Mouse (Mus musculus) T-cell, adult 2 months (primary cell): ENCODE results near the gene Med16.

ENCODE experiments used
- DNase-seq: peaks from one replicate; pipeline ENCODE4 v3.0.0; 2022; ENCODE audit warnings: low spot score

Gene Med16

DNA sequence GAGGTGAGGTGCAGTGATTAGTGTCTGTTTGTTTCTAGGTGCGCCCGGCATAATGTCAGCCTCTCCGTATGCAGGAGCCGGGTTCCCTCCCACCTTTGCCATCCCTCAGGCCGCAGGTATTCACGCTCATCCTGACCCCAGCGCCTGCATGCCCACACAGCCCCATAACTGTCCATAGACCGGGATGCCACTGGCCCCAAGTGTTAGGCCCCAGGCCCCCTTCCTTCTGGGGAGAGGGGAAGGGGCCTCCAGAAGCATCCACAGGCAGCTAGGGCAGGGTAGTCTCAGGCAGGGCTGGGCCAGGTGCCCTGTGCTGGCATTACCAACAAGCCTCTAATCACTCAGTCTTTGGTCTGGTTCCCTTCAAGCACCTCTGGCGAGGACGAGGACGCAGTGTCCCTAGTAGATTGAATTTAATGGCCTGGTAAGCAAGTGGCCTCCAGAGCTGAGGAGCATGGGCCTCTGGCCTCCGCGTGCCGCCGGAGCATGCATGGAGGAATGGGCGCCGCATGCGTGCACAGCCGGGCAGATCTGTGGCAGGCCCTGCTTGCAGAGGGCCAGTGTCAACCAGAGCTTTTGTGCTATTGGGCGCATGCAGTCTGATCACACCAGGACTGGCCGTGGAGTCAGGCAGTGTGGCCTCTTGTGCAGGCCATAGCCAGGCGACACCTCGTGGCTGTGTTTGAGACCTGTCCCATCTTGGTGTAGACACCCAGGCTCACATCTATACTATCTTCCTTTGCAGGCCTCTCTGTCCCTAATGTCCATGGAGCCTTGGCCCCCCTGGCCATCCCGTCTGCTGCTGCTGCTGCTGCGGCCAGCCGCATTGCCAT lies 48.4 kb downstream of the Med16 start:
- DNase-seq: no peak

DNA sequence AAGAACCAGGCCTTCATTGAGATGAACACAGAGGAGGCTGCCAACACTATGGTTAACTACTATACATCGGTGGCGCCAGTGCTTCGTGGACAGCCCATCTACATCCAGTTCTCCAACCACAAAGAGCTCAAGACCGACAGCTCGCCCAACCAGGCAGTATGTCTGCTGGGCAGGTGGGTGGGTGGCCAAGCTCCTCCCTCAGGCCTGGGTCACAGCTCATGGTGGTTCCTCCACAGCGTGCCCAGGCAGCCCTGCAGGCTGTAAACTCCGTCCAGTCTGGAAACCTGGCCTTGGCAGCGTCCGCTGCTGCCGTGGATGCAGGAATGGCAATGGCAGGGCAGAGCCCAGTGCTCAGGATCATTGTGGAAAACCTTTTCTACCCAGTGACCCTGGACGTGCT lies 49.6 kb downstream of the Med16 start:
- DNase-seq: no peak

DNA sequence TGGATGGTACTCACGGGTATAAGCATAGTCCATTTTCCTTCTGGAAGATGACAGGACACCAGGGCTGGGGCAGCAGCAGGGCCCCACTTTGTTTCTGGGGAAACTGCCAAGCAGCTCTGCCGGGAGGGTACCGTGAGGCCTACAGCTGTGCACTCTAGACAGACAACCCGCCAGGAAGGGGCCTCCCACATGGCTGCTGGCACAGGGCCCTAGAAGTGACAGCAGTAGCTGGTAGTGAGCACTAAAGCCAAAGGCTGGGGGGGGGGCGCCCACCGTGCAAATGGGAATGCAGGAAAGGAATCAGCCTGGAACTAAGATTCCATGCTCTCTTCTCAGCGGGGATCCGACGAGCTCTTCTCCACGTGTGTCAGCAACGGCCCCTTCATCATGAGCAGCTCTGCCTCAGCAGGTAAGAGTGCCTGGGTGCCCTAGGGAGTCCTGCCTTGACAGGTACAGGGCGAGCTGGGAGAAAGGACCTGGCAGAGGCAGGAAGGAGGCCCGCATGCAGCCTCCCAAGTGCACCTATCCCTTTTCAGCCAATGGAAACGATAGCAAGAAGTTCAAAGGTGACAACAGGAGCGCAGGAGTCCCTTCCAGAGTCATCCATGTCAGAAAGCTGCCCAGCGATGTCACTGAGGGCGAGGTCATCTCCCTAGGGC lies 50.2 kb downstream of the Med16 start:
- no peak for DNase-seq

DNA sequence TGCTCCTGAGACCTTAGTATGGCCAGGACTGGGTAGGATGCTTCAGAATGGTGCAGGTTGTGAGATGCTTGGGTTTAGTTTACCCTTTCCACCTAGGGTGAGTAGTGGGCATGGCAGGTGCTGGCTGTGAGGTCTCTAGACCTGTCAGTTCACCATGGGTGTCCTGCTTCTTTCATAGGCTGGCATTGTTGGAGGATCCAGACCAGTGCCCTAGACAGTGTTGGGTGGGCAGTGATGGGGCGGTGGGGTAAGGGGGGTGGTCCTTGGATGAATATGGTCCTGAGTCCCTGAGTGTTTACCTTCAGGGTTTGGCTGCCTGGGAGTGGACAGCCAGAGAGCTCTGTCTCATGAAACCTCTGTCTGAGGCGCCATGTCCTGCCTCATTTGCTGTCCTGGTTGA lies 50.8 kb downstream of the Med16 start:
- DNase-seq: no peak

DNA sequence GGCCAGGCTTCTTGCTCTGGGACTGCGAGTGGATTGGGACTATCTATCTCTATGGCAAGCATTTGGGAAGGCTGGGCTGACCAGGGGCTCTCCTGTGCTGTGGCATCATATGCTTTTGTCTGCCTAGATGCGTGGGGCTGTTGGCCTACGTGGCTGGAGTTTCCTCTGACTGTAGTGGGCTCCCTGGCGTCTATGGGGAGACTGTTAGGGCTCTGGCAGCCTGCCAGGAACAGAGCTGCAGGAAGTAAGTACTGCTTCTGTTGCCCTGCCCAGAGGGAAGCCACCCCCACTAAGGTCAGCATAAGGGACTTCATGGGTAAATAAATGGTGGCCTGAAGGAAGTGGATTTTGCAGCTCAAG lies 51.3 kb downstream of the Med16 start:
- peak; percentile 60 for DNase-seq

DNA sequence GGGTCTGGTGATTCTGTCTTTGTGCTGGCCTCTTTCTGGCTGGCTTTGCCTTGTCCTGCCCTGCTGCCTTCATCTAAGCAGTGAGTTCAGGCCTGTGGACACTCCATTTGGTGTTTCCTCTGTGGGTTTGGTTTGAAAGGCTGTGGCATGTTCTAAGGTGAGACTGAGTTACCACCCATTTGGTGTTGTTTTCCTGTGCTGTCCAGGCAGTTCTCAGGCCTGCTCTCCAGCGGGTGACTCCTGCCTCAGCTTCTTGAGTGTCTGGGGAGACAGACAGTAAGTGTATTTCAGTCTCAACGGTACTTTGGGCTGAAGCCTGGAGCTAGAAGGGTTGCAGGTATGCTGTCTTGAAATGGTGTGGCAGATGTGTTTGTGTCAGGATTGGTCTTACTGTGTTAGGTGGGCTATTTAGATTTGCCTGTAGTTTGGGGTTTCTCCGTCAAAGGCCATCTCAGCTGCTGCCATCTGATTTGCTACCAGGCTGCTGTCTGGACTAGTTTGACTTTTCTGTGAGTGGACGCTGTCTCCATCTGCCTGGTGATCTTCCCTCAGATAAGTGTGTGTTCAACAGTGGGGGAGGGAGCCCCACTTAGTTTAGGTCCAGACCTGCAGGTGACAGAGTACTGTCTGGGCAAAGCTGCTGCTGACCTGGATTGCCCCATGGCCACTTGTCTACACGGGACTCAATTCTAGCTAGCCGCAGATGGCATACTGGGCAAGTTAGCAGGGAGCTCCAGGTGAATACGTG lies 51.8 kb downstream of the Med16 start:
- DNase-seq: no peak

DNA sequence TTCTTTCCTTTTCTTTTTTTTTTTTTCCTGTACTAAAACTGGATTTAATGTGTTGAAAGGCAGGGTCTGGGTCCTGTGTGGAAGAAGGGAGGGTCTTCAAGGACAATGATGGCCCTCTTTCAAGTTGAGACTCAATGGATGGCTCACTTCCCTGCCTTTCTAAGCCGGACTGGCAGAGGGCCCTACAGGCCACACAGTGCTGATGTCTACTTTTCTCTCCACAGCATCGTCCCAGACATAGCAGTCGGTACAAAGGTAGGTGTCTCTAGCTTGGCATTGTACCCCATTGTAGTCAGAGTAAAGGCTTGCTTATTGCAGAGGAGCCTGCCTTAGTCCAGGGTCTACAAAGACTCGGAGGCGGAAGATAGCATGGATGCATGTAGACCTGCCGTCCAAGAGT lies 52.4 kb downstream of the Med16 start:
- DNase-seq: no peak

DNA sequence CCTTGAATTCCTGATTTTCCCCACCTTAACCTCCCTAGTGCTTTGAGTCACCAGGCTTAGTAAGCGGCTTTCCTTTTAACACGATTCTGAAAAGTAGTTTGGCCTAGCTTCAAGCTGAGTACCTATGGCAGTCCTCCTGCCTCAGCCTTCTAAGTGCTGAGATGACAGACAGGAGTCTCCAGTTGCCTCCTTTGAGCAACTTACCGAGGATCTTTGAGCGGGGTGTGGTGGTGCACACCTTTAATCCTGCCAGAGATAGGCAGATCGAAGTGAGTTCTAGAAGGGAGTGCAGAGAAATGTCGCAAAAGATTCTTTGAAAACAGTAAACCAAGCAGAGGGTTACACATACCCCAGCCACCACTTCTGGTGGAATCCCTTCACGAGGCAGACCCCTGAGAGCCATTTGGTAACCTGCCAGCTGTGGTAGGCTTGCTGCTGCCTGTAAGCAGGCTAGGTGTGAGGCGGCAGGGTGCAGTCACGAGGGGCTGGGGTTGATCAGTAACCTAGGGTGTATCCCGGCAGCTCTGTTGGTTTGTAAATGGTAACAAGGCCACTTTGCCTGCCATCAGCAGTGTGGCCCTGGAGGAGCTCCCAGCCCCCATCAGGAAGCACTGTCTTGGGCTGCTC lies 53.1 kb downstream of the Med16 start:
- peak; percentile 70 for DNase-seq

DNA sequence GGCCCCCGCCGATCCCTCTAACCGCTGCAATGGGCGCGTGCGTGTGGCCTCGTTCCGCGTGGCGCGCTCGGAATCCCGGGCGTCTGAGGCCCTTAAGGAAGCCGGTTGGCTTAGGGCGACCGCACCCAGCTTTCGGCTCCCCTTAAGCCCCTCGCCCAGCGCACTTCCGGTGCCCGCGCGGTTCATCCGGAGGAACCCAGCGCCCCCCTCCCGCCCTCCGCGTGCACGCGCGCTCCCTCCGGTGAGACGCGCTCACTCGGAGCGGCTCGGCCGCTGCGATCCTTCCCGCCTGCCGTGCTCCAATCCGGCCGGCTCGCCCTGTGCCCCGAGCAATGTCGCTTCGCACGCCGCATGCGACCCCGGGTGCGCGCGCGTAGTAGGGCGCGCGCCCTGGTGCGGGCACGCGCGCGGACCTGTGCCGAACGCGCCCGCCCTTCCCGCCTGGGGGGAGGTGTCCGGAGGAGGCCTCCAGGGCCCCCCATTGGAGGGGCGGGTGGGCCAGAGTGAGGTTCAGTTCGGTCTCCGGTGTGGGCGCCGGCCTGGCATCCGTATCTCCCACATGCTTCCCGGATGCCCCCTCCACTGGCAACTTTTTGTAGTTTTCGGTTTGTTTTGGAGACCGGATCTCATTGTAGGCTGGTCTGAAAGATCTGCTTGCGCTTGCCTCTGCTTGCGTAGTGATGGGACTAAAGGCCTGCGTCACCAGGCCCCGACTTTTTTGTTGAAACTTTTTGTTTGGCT lies 53.8 kb downstream of the Med16 start:
- DNase-seq: peak; percentile 86

DNA sequence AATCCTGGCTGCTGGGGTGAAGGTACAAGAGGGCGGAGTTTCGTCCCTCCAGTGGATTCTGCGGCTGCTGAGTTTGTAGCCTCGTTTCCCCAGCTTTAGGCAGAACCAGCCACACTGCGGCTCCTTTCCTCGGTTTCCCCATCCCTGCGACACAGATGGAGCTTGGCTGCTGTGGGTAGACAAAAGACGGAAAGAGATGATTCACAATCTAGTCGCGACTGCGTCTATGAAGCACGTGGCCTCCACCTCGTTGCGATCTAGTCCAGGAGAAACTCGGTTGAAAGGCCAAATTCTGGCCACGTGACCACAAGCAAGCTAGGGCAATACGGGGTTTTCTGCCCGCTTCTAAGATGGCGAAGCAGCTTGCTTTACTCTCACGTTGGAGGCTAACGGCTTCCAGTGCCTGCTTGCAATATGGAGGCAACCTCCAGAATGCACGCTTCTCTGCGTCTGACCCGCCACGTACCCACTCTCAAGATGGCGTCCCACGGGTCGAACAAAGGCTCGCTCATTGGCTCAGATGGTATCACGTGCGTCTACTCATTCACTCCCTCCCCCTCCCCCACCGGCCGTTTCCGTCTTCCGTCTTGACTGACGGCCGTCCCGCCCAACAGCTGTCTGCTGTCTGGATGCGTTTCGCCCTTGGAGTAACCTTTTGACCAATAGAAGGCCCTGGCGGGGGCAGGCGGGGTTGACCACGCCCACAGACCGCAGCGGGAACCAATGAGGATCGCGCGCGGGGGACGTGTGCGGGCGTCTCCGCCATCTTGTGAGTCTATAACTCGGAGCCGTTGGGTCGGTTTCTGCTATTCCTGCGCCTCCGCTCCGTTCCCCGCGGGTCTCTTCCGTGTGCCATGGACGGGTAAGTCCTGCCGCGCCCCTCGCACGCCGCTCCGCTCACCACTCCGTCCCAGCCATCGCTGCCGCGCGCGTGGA lies 54.6 kb downstream of the Med16 start, which contains the start of gene Ptbp1:
TSS of gene Ptbp1 (plus strand) at position 568 of the 936 bp plus-strand sequence.
- peak; percentile 99 for DNase-seq

DNA sequence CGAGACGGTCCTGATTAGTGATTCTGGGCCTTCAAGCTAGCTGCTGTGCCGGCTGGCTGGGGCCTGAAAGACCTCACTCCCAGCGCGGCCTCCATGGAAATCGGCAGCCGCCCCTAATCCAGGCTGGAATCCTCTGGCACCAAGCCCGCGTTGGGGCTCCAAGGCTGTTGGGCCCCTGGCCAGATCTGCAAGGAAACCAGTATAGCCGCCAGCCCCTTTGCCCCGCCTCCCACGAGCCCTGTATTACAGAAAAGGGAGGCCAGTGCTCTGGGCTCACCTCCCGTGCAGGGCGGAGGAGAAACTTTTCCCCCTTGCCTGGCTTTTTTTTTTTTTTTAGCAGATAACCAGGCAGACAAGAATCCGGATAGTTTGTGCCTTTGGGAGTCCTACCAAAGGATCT lies 55.3 kb downstream of the Med16 start:
- no peak for DNase-seq

DNA sequence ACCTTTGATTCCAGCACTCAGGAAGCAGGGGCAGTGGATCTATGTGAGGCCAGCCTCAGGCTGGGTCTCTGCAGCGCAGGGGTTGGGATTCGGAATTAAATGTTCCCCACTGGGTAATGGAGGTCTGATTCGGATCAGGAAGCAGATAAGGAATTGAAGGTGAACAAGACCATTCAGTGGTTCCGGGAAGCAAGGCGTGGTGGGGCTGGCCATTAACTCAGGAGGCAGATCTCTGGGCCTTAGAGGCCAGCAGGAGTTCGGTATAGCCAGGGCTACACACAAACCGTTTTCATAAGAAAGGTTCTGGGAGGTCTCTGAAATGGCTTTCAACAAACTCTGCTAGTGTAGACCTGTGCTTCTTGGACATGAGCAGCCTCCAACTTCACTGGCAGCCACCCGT lies 55.9 kb downstream of the Med16 start:
- no peak for DNase-seq

DNA sequence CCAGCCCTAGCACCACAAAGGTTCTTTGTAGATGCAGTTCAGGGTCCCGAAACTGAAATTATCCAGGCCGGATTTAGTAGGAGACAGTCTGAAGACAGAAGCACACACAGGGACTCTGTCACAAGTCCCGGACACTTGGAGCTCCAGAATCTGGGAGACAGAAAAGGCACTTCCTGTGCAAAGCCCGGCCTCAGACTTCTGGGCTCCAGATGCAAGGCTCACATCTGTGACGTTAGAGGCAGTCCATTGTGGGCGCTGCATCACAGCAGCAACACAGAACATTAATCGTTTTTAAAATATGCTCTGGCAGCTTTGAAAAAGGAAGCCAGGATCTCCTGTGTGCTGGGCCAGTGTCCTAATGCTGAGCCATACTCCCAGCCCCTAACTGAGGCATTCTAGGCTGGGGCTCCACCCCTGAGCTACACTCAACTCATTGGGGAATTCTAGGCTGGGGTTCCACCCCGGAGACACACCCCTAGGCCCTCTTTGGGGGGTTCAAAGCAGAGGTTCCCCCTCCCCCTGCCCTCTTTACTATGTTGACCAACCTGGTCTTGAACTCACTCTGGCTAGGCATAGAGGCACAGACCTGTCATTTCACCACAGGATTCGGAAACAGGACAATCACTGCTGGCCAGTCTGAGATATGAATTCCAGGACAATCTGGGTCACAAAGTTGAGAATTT lies 56.5 kb downstream of the Med16 start:
- peak; percentile 42 for DNase-seq

DNA sequence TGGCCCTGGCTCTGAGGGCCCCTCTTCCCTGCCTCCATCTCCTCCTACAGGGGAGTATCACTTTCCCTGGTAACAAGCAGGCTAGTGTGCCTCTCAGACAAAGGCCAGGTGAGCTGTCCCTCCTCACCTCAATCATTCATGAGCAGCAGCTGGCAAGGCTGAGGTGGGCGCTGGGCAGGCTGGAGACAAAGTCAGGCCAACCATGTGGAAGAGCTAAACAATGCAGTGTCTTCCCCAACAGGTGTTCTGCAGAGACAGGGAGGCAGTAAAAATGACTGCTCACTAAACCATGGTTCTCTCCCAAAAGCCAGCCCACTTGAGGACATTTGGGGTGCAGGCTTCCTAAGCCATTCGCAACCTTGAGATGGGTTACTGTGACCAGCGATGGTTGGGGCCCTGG lies 57.1 kb downstream of the Med16 start:
- no peak for DNase-seq

DNA sequence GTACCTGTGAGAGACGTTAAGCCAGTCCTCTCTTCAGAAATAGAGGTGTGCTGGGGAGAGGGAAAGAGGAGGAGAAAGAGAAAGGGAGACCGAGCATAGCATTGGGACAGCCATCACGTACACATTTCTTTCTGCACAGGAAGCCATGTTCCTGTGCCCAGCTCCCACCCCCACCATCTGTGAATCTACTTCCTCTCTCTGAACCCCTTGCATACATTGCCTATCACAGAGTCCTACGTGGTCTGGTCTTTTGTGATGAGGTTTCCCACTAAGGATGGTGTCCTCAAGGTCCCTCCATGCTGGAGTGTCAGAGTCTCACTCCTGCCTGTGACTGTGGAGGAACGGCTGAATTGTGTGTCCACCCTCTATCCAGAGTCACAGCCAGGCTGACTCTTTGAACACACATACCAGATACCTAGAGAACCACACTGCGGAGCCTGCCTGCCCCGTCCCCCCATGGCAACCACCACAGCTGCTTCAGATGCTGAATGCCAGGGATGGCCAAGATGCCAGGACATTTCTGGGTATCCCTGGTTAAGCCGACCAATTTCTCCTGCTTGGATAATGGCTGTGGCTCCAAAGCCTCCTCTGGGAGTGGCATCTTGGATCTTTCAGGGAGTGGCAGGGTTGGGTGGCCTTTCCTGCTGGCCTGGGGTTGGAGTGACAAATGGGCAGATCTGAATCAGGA lies 58.6 kb downstream of the Med16 start:
- no peak for DNase-seq

DNA sequence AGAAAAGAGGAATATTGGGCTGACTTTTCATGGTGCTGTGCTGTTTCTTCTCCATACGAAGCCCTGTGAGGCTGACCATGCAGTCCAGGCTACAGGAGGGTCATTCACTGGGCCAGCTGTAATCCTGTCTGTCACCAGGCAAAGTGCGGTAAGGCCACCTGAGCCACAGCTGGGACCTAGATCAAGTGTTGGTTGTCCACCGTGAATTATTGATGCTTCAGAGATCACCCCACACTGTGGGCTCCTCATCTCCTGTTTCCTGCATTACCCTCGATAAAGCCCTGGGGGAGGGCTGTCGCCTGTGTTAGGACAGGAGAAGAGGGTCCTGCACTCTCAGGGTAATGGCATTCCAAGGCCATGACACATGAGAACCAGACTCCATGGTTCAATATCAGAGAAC lies 62.2 kb downstream of the Med16 start:
- DNase-seq: no peak
